Mouse (Mus musculus) CH12.LX (cell line): ENCODE data around the gene Dact3. TPM values are rescaled to one million over a fixed set of nuclear protein-coding genes. Genes with fewer than 3 reads are reported as not detected.
A peak's percentile ranks its signal among the peaks of the same experiment; 100 is the strongest.

Experiments used
- DNase-seq: peaks from one replicate; pipeline ENCODE4 v3.0.0-alpha.2; 2013; ENCODE audit errors: extremely low read depth
- H3K27ac ChIP-seq: 2 replicates; pipeline ENCODE4 v1.5.1; 2012; ENCODE audit warnings: low read depth, mild to moderate bottlenecking, control low read depth, moderate library complexity; ENCODE audit not compliant: insufficient read depth
- H3K27me3 ChIP-seq: replicated peaks from 2 replicates; pipeline ENCODE3; 2012; ENCODE audit warnings: inconsistent platforms
- H3K36me3 ChIP-seq, 2 experiments: replicated peaks in 1 of 2; 2 replicates each; pipeline versions ENCODE3 to v1.6.1; 2012; ENCODE audit warnings: inconsistent platforms in 1 of 2, low read length in 1 of 2, mild to moderate bottlenecking in 1 of 2, mixed read lengths in 1 of 2, moderate library complexity in 1 of 2; ENCODE audit not compliant: control insufficient read depth in 1 of 2, insufficient read depth in 1 of 2
- H3K4me1 ChIP-seq, 2 experiments: 2 replicates each; pipeline ENCODE4 v1.6.1; 2012; ENCODE audit warnings: inconsistent platforms in 1 of 2, moderate library complexity in 1 of 2; ENCODE audit not compliant: insufficient read depth in 2 of 2, control insufficient read depth in 1 of 2
- H3K4me2 ChIP-seq: 2 replicates; pipeline ENCODE4 v1.6.1; 2012; ENCODE audit warnings: low read depth, mild to moderate bottlenecking, control low read depth; ENCODE audit not compliant: poor library complexity, insufficient read depth, severe bottlenecking
- H3K4me3 ChIP-seq, 3 experiments: fragments of 150-350 bp in 1 of 3; sonication (generic) in 1 of 3; replicated peaks in 1 of 3; 2 replicates each; pipeline versions ENCODE3 to v1.5.1; 2011 to 2012; ENCODE audit warnings: low read depth in 2 of 3, low read length in 2 of 3, mild to moderate bottlenecking in 2 of 3, moderate library complexity in 2 of 3, control low read depth in 1 of 3, improper control_type of control experiment in 1 of 3, inconsistent platforms in 1 of 3, mixed read lengths in 1 of 3; ENCODE audit not compliant: poor library complexity in 1 of 3
- H3K79me2 ChIP-seq: replicated peaks from 2 replicates; pipeline ENCODE4 v1.6.1; 2012; ENCODE audit warnings: mild to moderate bottlenecking, moderate library complexity; ENCODE audit not compliant: control insufficient read depth, poor library complexity, insufficient read depth, severe bottlenecking; ENCODE audit errors: extremely low read depth
- H3K9ac ChIP-seq: 2 replicates; pipeline ENCODE4 v1.6.1; 2012; ENCODE audit warnings: low read depth, mild to moderate bottlenecking, control low read depth, moderate library complexity; ENCODE audit not compliant: insufficient read depth
- H3K9me3 ChIP-seq: replicated peaks from 2 replicates; pipeline ENCODE3; 2012; ENCODE audit warnings: low read length, inconsistent platforms, mixed read lengths
- CHD1 ChIP-seq: IDR thresholded peaks from 2 replicates; pipeline ENCODE4 v1.6.1; 2012; ENCODE audit warnings: low read depth, low read length, improper control_type of control experiment, inconsistent platforms
- CHD2 ChIP-seq: IDR thresholded peaks from 2 replicates; pipeline ENCODE4 v1.6.1; 2011; ENCODE audit warnings: low read length, improper control_type of control experiment
- E2F4 ChIP-seq: IDR thresholded peaks from 2 replicates; pipeline ENCODE4 v1.6.1; 2011; ENCODE audit warnings: low read depth, low read length, improper control_type of control experiment; ENCODE audit not compliant: insufficient replicate concordance
- ETS1 ChIP-seq: conservative IDR thresholded peaks from 2 replicates; pipeline ENCODE4 v1.6.1; 2012; ENCODE audit warnings: low read depth, mild to moderate bottlenecking, inconsistent platforms, low read length, improper control_type of control experiment, moderate library complexity
- GABPA ChIP-seq: IDR thresholded peaks from 2 replicates; pipeline ENCODE4 v1.6.1; 2012; ENCODE audit warnings: low read depth, low read length, improper control_type of control experiment, inconsistent platforms; ENCODE audit not compliant: insufficient replicate concordance
- HCFC1 ChIP-seq: IDR thresholded peaks from 2 replicates; pipeline ENCODE4 v1.6.1; 2012; ENCODE audit warnings: low read depth, mild to moderate bottlenecking, inconsistent platforms, low read length, improper control_type of control experiment
- JUND ChIP-seq: conservative IDR thresholded peaks from 2 replicates; pipeline ENCODE4 v1.6.1; 2011; ENCODE audit warnings: low read depth, low read length, improper control_type of control experiment
- KAT2A ChIP-seq: IDR thresholded peaks from 2 replicates; pipeline ENCODE4 v1.6.1; 2012; ENCODE audit warnings: low read length, improper control_type of control experiment, inconsistent platforms; ENCODE audit not compliant: insufficient replicate concordance
- MAZ ChIP-seq: IDR thresholded peaks from 2 replicates; pipeline ENCODE4 v1.6.1; 2012; ENCODE audit warnings: low read depth, mild to moderate bottlenecking, inconsistent platforms, low read length, improper control_type of control experiment, moderate library complexity
- MEF2A ChIP-seq: IDR thresholded peaks from 2 replicates; pipeline ENCODE4 v1.6.1; 2014; ENCODE audit warnings: low read depth, mild to moderate bottlenecking, inconsistent platforms, low read length, improper control_type of control experiment, borderline replicate concordance
- MYC ChIP-seq: IDR thresholded peaks from 2 replicates; pipeline ENCODE4 v1.6.1; 2011; ENCODE audit warnings: low read depth, mild to moderate bottlenecking, improper control_type of control experiment, low read length
- NELFE ChIP-seq: IDR thresholded peaks from 2 replicates; pipeline ENCODE4 v1.6.1; 2011; ENCODE audit warnings: low read depth, low read length, improper control_type of control experiment
- NRF1 ChIP-seq: IDR thresholded peaks from 2 replicates; pipeline ENCODE4 v1.6.1; 2014; ENCODE audit warnings: low read depth, mild to moderate bottlenecking, inconsistent platforms, low read length, improper control_type of control experiment, moderate library complexity
- POLR2A ChIP-seq: IDR thresholded peaks from 2 replicates; pipeline ENCODE4 v1.6.1; 2011; ENCODE audit warnings: low read depth, mild to moderate bottlenecking, improper control_type of control experiment, low read length
- POLR2AphosphoS2 ChIP-seq: IDR thresholded peaks from 2 replicates; pipeline ENCODE4 v1.6.1; 2011; ENCODE audit warnings: low read depth, low read length, improper control_type of control experiment
- RAD21 ChIP-seq: IDR thresholded peaks from 2 replicates; pipeline ENCODE4 v1.6.1; 2011; ENCODE audit warnings: low read depth, mild to moderate bottlenecking, low read length, improper control_type of control experiment, moderate library complexity
- UBTF ChIP-seq: IDR thresholded peaks from 2 replicates; pipeline ENCODE4 v1.6.1; 2012; ENCODE audit warnings: low read depth, mild to moderate bottlenecking, inconsistent platforms, low read length, improper control_type of control experiment, moderate library complexity
- ZKSCAN1 ChIP-seq: IDR thresholded peaks from 2 replicates; pipeline ENCODE4 v1.6.1; 2012; ENCODE audit warnings: low read depth, inconsistent platforms, low read length, improper control_type of control experiment, borderline replicate concordance
- ZNF384 ChIP-seq: IDR thresholded peaks from 2 replicates; pipeline ENCODE4 v1.6.1; 2012; ENCODE audit warnings: low read depth, low read length, improper control_type of control experiment, inconsistent platforms
- dilution Hi-C: fragments of 300-500 bp; cut with MboI; formaldehyde crosslinking; loops from 2 replicates; pipeline ENCODE4 v1.14.3; 2020; ENCODE audit warnings: low sequenced_read_pairs; ENCODE audit not compliant: extremely low pct_unique_long_range_greater_than_20kb, extremely low pct_ligation_motif_present
- in situ Hi-C: fragments of 300-500 bp; cut with MboI; formaldehyde crosslinking; loops from 3 replicates; pipeline ENCODE4 v1.14.3; 2019; ENCODE audit warnings: low sequenced_read_pairs, low pct_ligation_motif_present, low pct_unique_long_range_greater_than_20kb, mixed read lengths
- polyA plus RNA-seq: library from polyadenylated mRNA; unstranded; fragments of >175 nt; gene quantifications from 2 replicates; pipeline ENCODE4 v1.2.1, GENCODE M21; 2012; ENCODE audit warnings: low read depth; ENCODE audit not compliant: insufficient read length
- total RNA-seq, 2 experiments: library from RNA; depleted of rRNA; stranded (reverse); fragments of 300-350 nt in 1 of 2; fragments of >200 nt in 1 of 2; gene quantifications; 2 replicates each; pipeline ENCODE4 v1.2.3; 2012 to 2014

The Dact3 gene
- total and polyA plus RNA-seq, 3 experiments, result 3.5 to 12.0 (median 5.1) TPM

DNA sequence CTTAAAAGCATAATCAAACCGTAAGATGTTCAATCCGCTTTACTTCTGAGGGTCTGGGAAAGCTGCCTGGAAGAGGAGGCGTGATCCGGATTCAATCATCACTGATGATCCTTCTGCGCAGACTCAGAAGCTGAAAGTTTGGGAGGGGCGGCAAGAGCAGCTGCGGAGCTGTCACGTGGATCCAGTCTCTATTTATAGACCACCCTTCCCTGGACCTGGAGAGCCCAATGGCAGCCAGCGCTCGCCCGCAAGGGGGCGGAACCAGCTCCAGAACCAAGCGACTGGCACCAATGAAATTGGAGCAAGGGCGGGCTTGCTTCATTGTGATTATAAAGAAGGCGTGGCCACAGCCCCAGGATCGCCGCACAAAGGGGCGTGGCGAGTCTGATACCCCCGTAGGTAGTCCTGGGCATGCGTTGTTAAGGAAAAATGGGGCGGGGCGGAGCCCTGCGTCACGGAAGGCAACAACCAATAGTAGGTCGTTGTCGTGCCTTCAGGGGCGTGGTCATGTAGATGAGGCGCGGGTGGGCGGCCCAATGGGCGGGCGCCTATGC lies 284 bp upstream of the Dact3 start (continued):
- no peak for TF ChIP-seq HCFC1
- TF ChIP-seq ETS1, result no peak
- TF ChIP-seq, all 38 proteins: peak for 12

DNA sequence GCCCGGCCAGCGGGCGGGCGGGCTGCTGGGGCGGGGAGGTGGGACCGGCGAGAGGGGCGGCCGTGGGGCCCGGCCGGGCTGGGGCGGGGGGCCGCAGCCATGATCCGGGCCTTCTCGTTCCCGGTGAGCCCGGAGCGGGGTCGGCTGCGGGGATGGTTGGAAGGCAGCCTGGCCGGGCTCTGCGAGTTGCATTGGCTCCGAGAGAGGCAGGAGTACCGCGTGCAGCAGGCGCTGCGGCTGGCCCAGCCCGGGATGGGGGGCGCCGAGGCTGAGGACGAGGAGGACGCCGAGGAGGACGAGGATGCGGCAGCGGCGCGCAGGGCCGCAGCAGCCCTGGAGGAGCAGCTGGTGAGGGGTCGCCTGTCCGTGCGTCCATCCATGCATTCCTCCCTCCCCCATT lies 209 bp downstream of the Dact3 start:
- Histone ChIP-seq H3K79me2 (no peaks in the 10 kb centered on the region), H3K36me3 (peaks cover 12 to 39% of the 10 kb centered on the region in 2 experiments), H3K27ac (no peak overlapping the region; the same call in 1 of the 2 replicates), H3K4me3 (peak overlapping the region; percentile 55 to 72 (median 70)), H3K9ac (peak overlapping the region; percentile 20), H3K4me1 (peaks cover 6 to 36% of the 10 kb centered on the region in 2 experiments), H3K27me3 (no peaks in the 10 kb centered on the region), H3K9me3 (no peaks in the 10 kb centered on the region), H3K4me2 (peak overlapping the region; percentile 52)
- no peak for DNase-seq
- TF ChIP-seq KAT2A, result 0 out of 2 replicates have a peak, but pooled peaks have one; percentile 6
- TF ChIP-seq MAZ, result 0 out of 2 replicates have a peak, but pooled peaks have one; percentile 10
- TF ChIP-seq MYC, result no peak
- TF ChIP-seq MEF2A, result no peak
- TF ChIP-seq NELFE, result peak; percentile 45; the same call in 1 of the 2 replicates
- in situ Hi-C loops, result no loop called here
- dilution Hi-C loops, result no loop called here

DNA sequence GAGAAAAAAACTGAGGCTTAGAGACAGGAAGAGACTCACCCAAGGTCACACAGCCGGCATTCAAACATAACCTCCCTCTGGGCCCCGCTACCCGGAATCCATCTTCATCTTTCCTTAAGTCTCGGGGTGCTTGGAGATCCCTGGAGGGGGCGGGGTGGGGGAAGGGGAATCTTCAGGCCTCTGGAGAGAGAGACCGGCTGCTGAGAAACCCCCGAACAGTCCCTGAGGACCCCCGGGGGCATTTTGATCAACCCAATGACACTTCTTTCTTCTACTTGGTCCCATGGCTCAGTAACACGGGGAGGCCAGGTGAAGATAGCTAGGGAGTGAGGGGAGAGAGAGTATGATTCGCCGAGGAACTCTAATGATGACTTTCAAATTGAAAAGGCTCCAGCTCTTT lies 889 bp downstream of the Dact3 start:
- Histone ChIP-seq H3K4me3 (peak overlapping the region; percentile 55 to 72 (median 70)), H3K27me3 (no peaks in the 10 kb centered on the region), H3K9ac (peak overlapping the region; percentile 20), H3K79me2 (no peaks in the 10 kb centered on the region), H3K4me2 (peak overlapping the region; percentile 52), H3K36me3 (peaks cover 8 to 39% of the 10 kb centered on the region in 2 experiments), H3K4me1 (peaks cover 6 to 39% of the 10 kb centered on the region in 2 experiments), H3K27ac (no peak overlapping the region), H3K9me3 (no peaks in the 10 kb centered on the region)
- dilution Hi-C loops, result no loop called here
- TF ChIP-seq RAD21, result no peak
- TF ChIP-seq POLR2AphosphoS2, result no peak
- no peak for TF ChIP-seq KAT2A
- TF ChIP-seq CHD1, result no peak
- no peak for TF ChIP-seq ZNF384
- TF ChIP-seq ETS1, result no peak
- TF ChIP-seq CHD2, result no peak
- no peak for TF ChIP-seq E2F4
- TF ChIP-seq JUND, result no peak
- no peak for TF ChIP-seq NRF1
- no peak for TF ChIP-seq MEF2A
- no peak for TF ChIP-seq ZKSCAN1
- no peak for TF ChIP-seq UBTF
- TF ChIP-seq MAZ, result no peak
- no peak for TF ChIP-seq POLR2A
- TF ChIP-seq GABPA, result no peak
- no peak for DNase-seq
- in situ Hi-C loops, result no loop called here
